Mouse (Mus musculus) embryonic facial prominence, embryonic 14.5 days (tissue): ENCODE data around the gene Alox15. TPM values are rescaled to one million over a fixed set of nuclear protein-coding genes. Genes with fewer than 3 reads are reported as not detected.

ENCODE experiments used
- ATAC-seq: fragments of 200-750 bp; cut with Nextera tagmentation; 2 replicates; pipeline ENCODE4 v1.8.0; 2017; ENCODE audit warnings: low read depth, moderate number of reproducible peaks, moderate TSS enrichment
- DNase-seq: peaks from one replicate; pipeline ENCODE4 v3.0.0-alpha.2; 2015; ENCODE audit warnings: low spot score
- H3K27ac ChIP-seq: fragments of 300-500 bp; sonication (generic); replicated peaks from 2 replicates; pipeline ENCODE4 v1.5.1; 2014; ENCODE audit warnings: low read depth, mild to moderate bottlenecking, low read length, moderate library complexity
- H3K27me3 ChIP-seq: fragments of 300-500 bp; sonication (generic); replicated peaks from 2 replicates; pipeline ENCODE4 v1.6.1; 2014; ENCODE audit warnings: low read length; ENCODE audit not compliant: control insufficient read depth, insufficient read depth
- H3K36me3 ChIP-seq: fragments of 300-500 bp; sonication (generic); 2 replicates; pipeline ENCODE4 v1.6.1; 2014; ENCODE audit warnings: low read length, mixed read lengths; ENCODE audit not compliant: control insufficient read depth, insufficient read depth
- H3K4me1 ChIP-seq: fragments of 300-500 bp; sonication (generic); 2 replicates; pipeline ENCODE4 v1.6.1; 2014; ENCODE audit warnings: antibody characterized with exemption, low read length; ENCODE audit not compliant: control insufficient read depth, insufficient read depth
- H3K4me2 ChIP-seq: fragments of 300-500 bp; sonication (generic); 2 replicates; pipeline ENCODE4 v1.6.1; 2014; ENCODE audit warnings: low read depth, mild to moderate bottlenecking, low read length, moderate library complexity, mixed read lengths
- H3K4me3 ChIP-seq: fragments of 300-500 bp; sonication (generic); 2 replicates; pipeline ENCODE4 v1.5.1; 2014; ENCODE audit warnings: low read depth, mild to moderate bottlenecking, low read length
- H3K9ac ChIP-seq: fragments of 300-500 bp; sonication (generic); 2 replicates; pipeline ENCODE4 v1.6.1; 2014; ENCODE audit warnings: low read depth, mild to moderate bottlenecking, low read length, moderate library complexity, mixed read lengths
- H3K9me3 ChIP-seq: fragments of 300-500 bp; sonication (generic); 2 replicates; pipeline ENCODE4 v1.6.1; 2016; ENCODE audit warnings: low read length; ENCODE audit not compliant: control insufficient read depth
- WGBS: fragments of 180-500 bp; shearing (Covaris S2); extraction: QIAGEN DNeasy Blood & Tissue Kit; methylation state at CpG from one replicate; pipeline ENCODE4 v1.1.7; 2014; 5-methylcytosine and 5-hydroxymethylcytosine counted together
- polyA plus RNA-seq: library from polyadenylated mRNA; unstranded; fragments of >200 nt; fragmentation: Nextera tagmentation; extraction: Ambion mirVana; gene quantifications from 2 replicates; pipeline ENCODE4 v1.2.1, GENCODE M21; 2014

Alox15 gene
- polyA plus RNA-seq, 1 experiment from 2014 or later: 2.2 TPM

GRCm38 (mm10) chr11:70324726-70325125 is 27.1 kb downstream of the Alox15 start:
- no peaks in the 10 kb centered on the region for H3K9me3 ChIP-seq
- no peak overlapping the region for H3K4me3 ChIP-seq
- H3K36me3 ChIP-seq: no peaks in the 10 kb centered on the region
- 79% methylated on average over 8 of the region's 8 CpGs for WGBS
- H3K9ac ChIP-seq: no peak overlapping the region
- H3K27me3 ChIP-seq: peaks cover 29% of the 10 kb centered on the region
- no peak overlapping the region for H3K4me2 ChIP-seq
- H3K4me1 ChIP-seq: no peaks in the 10 kb centered on the region
- no peak overlapping the region for H3K27ac ChIP-seq
- ATAC-seq (no peak), DNase-seq (no peak)

DNA sequence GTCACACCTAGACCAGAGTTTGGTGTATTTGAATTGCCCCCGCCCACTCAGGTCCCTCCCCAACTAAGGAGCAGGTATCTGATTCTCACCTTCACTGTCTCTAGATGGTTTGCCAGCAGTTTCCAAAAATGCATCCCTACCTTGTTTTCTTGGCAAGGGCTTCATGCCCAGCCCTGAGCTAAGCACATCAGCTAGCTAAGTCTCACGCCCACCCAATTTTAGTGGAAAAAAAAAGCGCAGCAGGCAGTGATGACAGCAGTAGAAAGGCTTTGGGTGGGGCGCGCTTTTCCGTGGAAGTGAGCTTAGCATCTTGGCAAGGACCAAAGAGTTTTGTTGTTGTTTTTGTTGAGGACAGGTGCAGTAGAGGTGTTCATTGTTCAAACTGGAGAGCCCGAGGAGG is 29.3 kb downstream of the Alox15 start, which contains the start of gene Alox12e:
Gene Alox12e, minus strand, starts transcription at position 101 of the 400 bp plus-strand sequence.
- WGBS: 24% methylated on average over 7 of the region's 7 CpGs
- Histone ChIP-seq H3K27me3 (peaks cover 31% of the 10 kb centered on the region), H3K9me3 (no peaks in the 10 kb centered on the region), H3K4me2 (0 out of 2 replicates have a peak within 1 kb of the TSS, but pooled peaks have one; percentile 20), H3K9ac (no peak within 1 kb of the TSS), H3K4me3 (peak within 1 kb of the TSS; percentile 3; the same call in 1 of the 2 replicates), H3K4me1 (no peaks in the 10 kb centered on the region), H3K27ac (no peak within 1 kb of the TSS), H3K36me3 (no peaks in the 10 kb centered on the region)
- no peak for DNase-seq
- no peak; the same call in 1 of the 2 replicates for ATAC-seq

GRCm38 (mm10) chr11:70321664-70322063 is 30.2 kb downstream of the Alox15 start:
- ATAC-seq: no peak
- H3K27me3 ChIP-seq: peaks cover 31% of the 10 kb centered on the region
- peak overlapping the region; percentile 3; the same call in 1 of the 2 replicates for H3K4me3 ChIP-seq
- WGBS: 1% methylated on average over 10 of the region's 15 CpGs
- H3K36me3 ChIP-seq: no peaks in the 10 kb centered on the region
- H3K9ac ChIP-seq: no peak overlapping the region
- H3K27ac ChIP-seq: no peak overlapping the region
- 0 out of 2 replicates have a peak overlapping the region, but pooled peaks have one; percentile 20 for H3K4me2 ChIP-seq
- no peaks in the 10 kb centered on the region for H3K4me1 ChIP-seq
- no peaks in the 10 kb centered on the region for H3K9me3 ChIP-seq
- peak; percentile 27 for DNase-seq

GRCm38 (mm10) chr11:70319614-70320013 is 32.2 kb downstream of the Alox15 start:
- Histone ChIP-seq H3K9ac (no peak overlapping the region), H3K36me3 (no peaks in the 10 kb centered on the region), H3K4me3 (no peak overlapping the region), H3K9me3 (no peaks in the 10 kb centered on the region), H3K4me2 (no peak overlapping the region), H3K27me3 (peaks cover 31% of the 10 kb centered on the region), H3K27ac (no peak overlapping the region), H3K4me1 (no peaks in the 10 kb centered on the region)
- 85% methylated on average over 12 of the region's 12 CpGs for WGBS
- ATAC-seq: no peak
- no peak for DNase-seq

GRCm38 (mm10) chr11:70313833-70314232 is 38.0 kb downstream of the Alox15 start:
- no peak for DNase-seq
- no peaks in the 10 kb centered on the region; the same call in 1 of the 2 replicates for H3K27me3 ChIP-seq
- no peak overlapping the region for H3K4me2 ChIP-seq
- no peak for ATAC-seq
- no peak overlapping the region for H3K4me3 ChIP-seq
- no peaks in the 10 kb centered on the region for H3K4me1 ChIP-seq
- no peak overlapping the region for H3K27ac ChIP-seq
- H3K9ac ChIP-seq: no peak overlapping the region
- H3K36me3 ChIP-seq: no peaks in the 10 kb centered on the region
- WGBS: 39% methylated on average over 7 of the region's 7 CpGs
- H3K9me3 ChIP-seq: no peaks in the 10 kb centered on the region

DNA sequence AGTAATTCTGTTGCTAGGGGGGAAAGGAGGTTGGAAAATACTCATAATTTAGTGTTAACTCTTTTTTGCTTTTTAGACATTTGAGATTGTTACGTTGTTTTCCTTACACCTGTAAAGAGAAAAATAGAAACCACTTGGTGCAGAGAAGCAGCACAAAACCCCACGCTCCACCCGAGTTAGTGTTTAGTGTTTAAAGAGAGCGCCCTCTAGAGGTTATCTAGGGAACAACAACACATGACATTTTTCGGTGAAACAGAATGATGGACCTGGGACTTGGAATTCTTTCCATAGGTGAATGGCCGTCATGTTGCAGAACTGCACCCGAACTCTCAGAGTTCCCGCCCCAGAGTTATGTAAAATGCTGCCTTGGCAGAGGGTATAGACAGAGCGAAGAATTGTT is 42.5 kb downstream of the Alox15 start:
- no peak overlapping the region for H3K4me3 ChIP-seq
- H3K9me3 ChIP-seq: no peaks in the 10 kb centered on the region
- H3K27me3 ChIP-seq: no peaks in the 10 kb centered on the region
- H3K4me1 ChIP-seq: no peaks in the 10 kb centered on the region
- ATAC-seq (no peak), DNase-seq (peak; percentile 76)
- WGBS: 29% methylated on average over 9 of the region's 9 CpGs
- no peaks in the 10 kb centered on the region for H3K36me3 ChIP-seq
- H3K9ac ChIP-seq: no peak overlapping the region
- H3K27ac ChIP-seq: no peak overlapping the region
- no peak overlapping the region for H3K4me2 ChIP-seq

GRCm38 (mm10) chr11:70308296-70308695 is 43.5 kb downstream of the Alox15 start:
- ATAC-seq: no peak
- WGBS: 88% methylated on average over 2 of the region's 2 CpGs
- H3K27ac ChIP-seq: no peak overlapping the region

GRCm38 (mm10) chr11:70306159-70306558 is 45.7 kb downstream of the Alox15 start:
- no peak overlapping the region for H3K4me3 ChIP-seq
- H3K9ac ChIP-seq: no peak overlapping the region
- H3K9me3 ChIP-seq: peaks cover 2% of the 10 kb centered on the region; the same call in 1 of the 2 replicates
- ATAC-seq (no peak), DNase-seq (no peak)
- no peak overlapping the region for H3K4me2 ChIP-seq
- no peaks in the 10 kb centered on the region for H3K36me3 ChIP-seq
- H3K4me1 ChIP-seq: no peaks in the 10 kb centered on the region
- H3K27me3 ChIP-seq: no peaks in the 10 kb centered on the region
- no peak overlapping the region for H3K27ac ChIP-seq
- WGBS: 44% methylated on average over 7 of the region's 7 CpGs

More at GRCm38 (mm10) chr11:70308296-70308695, 43.5 kb downstream of the Alox15 start:
- H3K9ac ChIP-seq: no peak overlapping the region
- no peaks in the 10 kb centered on the region for H3K9me3 ChIP-seq
- DNase-seq: no peak
- H3K4me3 ChIP-seq: no peak overlapping the region
- H3K36me3 ChIP-seq: no peaks in the 10 kb centered on the region
- H3K27me3 ChIP-seq: no peaks in the 10 kb centered on the region
- H3K4me2 ChIP-seq: no peak overlapping the region
- no peaks in the 10 kb centered on the region for H3K4me1 ChIP-seq

DNA sequence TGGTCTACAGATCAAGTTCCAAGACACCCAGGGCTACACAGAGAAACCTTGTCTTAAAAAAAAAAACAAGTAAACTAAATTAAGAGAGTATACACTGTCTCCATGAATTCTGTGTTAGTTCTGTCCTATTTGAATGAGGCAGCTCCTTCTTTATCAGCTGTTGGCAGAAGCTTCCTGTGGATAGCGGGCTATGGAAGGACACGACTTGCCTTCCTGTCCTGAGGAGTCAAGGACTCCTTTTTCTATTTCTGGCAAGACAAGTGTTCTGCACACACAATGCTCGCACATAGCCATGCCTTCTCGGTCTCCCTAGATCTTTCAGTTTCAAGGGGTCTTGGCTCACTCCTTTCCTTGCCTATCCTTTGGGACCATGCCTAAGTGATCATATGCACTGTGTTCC is 49.5 kb downstream of the Alox15 start:
- Histone ChIP-seq H3K4me1 (no peaks in the 10 kb centered on the region), H3K27ac (no peak overlapping the region), H3K9me3 (peaks cover 5% of the 10 kb centered on the region; the same call in 1 of the 2 replicates), H3K4me3 (no peak overlapping the region), H3K36me3 (no peaks in the 10 kb centered on the region), H3K27me3 (no peaks in the 10 kb centered on the region), H3K9ac (no peak overlapping the region), H3K4me2 (no peak overlapping the region)
- DNase-seq (no peak), ATAC-seq (no peak)
- WGBS: 71% methylated on average over 4 of the region's 4 CpGs
